Mouse (Mus musculus): ENCODE results near the gene Dchs2.

Dchs2 gene

DNA sequence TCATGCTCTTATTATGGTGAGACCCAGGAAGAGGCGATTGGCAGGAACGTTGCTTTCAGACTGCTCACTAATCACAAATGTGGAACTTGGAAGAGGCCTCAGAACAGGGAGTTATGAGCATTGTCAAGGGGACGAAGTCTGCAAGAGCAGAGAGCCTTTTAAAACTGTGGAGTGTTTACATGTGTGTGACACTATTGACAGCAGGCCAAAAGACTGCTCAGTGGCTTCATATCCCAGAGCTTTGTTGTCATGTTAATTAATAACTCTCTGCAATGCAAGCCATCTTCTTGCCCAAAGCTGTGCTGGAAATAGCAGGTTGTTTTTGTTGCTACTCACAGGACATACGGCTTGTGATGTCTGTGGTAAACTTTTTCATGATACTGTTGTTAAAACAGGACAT lies 27.9 kb downstream of the Dchs2 start:
- no peak for DNase-seq (ENCODE audit: low spot score)

DNA sequence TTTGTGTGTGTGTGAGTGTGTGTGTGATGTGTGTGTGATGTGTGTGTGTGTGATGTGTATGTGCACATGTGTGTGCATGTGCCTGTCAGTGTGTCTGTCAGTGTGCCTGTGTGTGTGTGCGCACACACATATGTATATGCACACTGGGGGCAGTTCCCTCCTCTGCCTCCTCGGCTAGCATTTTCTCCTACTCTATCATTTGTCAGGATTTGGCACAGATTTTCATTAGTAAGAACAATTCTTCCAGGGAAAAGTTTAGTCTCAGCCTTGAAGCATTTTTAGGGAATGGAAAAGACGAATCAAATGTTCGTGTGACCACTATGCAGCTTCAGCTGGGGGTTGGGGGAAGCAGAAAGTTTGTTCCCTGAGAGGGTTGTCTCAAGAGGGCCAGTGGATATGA lies 28.4 kb downstream of the Dchs2 start:
- DNase-seq (ENCODE audit: low spot score), result no peak

DNA sequence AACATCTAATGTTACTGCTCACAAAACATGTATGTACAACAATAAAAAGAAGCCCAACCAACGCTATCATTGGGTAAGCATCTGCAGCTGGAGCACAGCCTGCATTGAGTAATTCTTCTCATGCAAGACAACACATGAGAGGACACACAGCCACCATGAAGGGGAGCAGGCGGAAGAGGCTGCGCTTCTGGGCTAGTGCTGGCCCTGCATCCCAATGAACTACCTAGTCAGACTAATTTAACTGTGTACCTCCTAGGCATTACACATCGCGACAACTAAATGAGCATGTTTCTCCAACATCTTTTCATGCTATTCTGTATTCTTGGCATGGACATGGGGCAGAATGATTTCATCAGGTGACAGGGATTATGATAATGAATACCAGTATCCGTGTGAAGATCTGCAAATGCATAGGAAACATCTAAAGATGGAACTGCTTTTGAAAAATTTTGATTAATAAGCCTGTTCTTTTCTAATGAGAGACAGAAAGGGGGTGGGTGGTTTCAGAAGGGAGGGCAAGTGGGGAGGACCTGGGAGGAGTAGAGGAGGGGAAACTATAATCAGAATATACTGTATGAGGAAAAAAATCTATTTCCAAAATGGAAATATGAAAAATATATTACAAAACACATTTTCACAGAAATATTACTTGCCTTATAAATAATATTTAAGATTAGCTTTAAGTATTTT lies 33.9 kb downstream of the Dchs2 start:
- DNase-seq (ENCODE audit: low spot score), result no peak

DNA sequence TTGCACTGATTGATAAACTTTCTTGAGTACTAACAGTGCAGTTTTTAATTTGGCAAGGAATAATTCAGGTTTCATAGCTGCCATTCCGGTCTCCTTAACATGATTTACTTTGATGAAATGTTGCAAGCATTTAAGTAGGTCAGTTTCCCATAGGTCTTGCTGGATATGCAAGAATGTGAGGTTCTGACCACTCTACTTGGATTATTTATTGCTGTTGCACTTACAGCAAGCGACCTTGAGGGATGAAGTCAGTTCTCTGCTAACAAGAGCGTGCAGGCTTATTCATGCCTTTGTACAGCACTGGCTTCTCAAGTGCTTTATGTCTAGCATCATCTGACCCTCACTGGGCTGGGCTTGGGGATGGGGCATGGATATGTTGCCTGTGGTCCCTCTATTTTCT lies 35.9 kb downstream of the Dchs2 start:
- DNase-seq (ENCODE audit: low spot score), result no peak

DNA sequence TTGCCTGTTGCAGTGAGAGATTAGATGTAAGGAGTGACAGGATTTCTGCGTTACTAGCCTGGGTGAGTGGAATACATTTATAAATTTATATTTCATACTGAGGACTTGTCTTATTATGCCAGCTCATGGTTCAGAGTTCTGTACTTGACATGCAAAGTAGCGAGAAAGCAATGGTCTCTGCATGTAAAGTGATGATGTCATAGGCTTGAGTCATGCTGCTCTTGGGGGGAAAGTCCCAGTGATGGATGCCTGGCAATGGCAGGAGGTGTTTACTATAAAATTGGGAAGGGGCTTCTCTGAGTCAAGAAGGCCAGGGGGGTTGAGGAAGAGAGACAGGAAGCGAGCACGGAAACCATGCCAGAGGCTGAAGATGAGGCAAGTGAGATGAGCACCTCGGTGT lies 57.8 kb downstream of the Dchs2 start:
- DNase-seq (ENCODE audit: low spot score), result no peak

DNA sequence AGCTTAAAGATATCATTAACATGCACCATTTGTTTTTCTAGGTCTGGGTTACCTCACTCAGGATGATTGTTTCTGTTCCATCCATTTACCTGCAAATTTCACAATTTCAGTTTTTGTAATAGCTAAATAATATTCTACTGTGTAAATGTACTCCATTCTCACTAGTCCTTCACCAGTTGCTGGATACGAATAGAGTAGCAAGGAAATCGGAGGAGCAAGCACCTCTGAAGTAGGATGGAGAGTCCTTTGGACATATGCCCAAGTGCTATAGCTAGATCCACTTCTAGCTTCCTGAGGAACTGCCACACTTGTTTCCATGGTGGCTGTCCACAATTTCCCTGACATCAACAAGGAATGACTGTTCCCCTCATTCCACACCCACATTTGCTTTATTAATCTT lies 63.5 kb downstream of the Dchs2 start:
- no peak for DNase-seq (ENCODE audit: low spot score)

DNA sequence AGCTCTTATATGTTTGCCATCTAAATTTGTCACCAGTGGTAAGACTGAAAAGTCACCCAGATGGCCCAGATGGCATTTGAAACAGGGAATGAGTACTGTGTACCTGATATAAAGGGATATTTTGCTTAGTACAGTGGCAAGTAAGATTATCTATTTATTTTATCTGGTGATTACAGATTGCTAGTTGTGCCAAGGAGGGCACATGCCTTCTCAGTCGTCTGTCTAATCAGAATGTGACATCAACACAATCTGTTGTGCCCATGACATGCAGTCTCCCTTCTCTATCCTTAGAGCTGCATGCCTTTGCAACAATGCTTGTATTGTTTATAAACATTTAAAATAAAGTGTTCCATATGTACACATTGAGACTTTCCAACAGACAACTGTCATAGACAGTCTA lies 64.7 kb downstream of the Dchs2 start:
- no peak for DNase-seq (ENCODE audit: low spot score)

DNA sequence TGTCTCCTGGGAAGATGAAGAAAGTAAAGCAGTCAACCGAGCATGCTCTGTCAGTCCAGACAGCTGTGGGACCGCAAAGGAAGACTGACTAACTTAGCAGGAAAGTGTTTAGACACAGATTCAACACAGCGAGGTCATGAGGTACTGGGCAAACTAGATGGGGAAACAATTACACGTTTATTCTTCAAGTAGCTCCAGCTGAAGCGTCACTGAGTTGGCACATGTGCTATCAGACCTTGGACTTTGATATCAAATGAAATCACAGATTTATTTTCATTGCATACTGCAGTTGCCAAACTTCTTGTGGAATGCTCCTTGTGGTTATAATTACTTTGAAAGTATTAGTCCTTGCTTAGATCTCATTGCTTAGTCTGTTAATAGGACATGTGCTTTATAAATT lies 67.2 kb downstream of the Dchs2 start:
- DNase-seq (ENCODE audit: low spot score), result no peak

DNA sequence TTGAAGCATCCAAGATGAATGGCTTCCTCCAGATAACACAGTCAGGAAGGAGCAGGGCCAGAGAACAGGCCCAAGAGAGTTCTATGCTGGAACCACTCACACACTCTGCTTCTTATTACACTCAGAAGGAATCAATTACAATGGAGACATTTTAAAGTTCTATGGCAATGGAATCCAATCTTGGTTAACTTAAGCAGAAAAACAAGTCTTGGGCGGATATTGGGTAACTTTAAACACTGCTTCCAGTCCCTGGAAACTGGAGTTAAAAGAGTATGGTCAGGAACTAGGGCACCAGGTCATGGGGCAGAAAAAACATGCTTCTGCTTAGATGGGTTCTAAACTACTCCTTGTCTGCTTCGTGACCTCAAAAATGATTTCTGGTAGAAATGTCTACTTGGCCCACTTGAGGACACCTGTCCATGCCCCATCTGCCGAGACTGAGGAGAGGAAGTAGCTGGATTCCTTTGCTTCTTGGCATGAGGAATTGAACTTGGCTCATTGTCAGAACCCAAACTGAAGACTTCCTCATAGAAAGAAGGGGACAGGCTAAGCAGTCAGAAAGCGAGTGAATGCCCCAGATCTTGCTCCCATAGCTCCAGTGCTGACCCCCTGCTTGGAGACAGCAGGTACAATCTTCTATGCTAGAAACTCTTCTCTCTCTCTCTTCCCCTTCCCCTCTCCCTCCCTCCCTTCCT lies 73.7 kb downstream of the Dchs2 start:
- no peak for DNase-seq (ENCODE audit: low spot score)

DNA sequence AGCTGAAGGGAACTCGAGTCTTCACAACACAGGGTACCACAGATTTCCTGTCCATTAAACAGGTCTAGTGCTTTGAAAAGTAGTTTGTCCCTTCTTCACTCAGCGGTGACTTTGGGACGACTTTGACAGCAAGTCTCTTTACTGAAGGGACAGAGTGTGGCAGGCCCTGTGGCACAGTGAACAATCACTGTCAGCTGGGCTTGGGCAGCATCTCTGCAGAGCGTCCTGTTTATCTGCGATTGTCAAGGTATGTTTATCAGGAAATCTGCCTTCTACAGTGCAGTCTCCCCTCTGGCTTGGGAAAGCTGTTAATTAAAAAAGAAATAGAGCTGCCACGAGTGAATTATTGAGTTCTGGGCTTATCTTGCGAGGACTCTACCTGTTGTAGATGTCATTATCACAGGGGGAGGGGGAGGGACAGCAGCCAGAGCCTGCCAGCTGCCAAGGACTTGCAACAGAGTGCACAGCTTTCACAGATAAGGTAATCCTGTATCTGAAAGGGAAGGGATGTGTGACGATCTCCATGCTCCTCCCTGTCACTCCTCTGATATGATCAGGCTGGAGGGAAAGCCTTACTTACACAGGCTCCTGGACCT lies 77.4 kb downstream of the Dchs2 start:
- DNase-seq (ENCODE audit: low spot score), result no peak

DNA sequence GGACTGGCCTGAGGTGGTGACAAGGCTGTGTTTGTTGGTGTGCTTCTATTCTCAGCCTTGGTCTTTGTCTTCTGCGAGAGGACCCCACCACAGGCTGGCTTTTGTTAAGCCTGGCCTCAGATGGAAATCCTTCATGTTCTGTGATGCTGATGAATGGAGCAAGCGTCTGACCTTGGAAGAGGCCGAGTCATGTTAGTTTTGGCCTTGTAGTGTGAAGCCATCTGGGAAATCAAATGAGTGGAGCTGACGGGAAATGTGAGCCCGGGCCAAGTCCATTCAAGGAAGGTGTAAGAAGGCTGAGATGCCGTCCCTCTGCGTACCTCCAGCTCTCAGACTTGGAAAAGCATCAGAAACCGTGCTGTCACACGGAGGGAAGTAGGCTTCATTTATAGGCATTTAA lies 81.9 kb downstream of the Dchs2 start:
- DNase-seq (ENCODE audit: low spot score), result no peak

DNA sequence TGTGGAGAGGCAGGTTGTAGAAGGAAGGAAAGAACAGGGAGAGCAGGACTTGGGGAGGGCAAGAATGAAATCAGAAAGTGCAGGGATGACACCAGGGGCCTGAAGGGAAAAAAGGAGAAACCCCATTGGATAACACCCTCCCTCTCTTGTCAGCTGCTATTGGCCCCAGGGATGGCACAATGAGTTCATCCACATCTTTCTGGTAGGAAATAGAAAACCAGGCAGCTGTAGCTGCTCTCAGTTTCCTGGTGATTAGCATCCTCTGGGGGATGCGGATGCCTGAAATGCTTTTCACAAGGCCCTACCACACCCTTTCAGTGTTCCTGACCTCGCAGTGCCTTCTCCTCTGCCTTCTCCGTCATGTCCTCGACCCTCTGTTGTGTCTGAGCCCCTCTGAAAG lies 82.5 kb downstream of the Dchs2 start:
- DNase-seq (ENCODE audit: low spot score), result no peak

DNA sequence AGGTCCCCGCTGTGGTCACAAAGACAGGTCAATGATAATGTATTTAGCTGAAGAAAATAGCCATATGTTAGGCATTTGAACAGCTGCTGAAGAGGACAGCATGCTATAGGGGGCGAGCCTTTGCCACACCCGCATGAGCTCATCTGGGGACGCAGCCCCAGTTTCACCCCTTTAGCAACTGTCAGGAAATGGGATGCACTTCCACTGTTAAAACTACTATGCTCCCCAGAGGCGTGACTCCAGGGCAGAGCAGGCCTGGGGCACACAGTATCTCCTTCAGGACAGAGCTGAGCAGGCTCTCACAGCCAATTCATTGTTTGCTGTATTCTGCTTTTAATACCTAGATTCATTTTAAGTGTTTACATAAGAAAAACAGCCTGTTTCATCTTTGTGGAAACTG lies 84.2 kb downstream of the Dchs2 start:
- no peak for DNase-seq (ENCODE audit: low spot score)

DNA sequence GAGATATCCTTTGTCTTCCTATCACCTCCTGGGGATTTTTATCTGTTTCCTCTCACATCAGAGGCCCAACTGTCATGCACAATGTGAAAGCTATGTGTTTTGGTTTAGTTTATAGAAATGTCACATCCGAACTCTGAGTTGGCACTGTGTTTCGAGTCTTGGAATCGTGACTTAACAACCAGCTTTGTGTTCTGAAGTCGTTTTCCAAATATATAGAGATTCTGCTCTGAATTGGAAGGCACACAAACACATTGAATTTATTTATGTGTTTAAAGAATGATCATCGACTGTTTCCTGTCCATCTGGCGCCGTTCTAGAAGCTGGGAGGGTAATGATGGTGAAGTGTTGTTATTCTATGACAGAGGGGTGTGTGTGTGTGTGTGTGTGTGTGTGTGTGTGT lies 84.8 kb downstream of the Dchs2 start:
- DNase-seq (ENCODE audit: low spot score), result no peak

DNA sequence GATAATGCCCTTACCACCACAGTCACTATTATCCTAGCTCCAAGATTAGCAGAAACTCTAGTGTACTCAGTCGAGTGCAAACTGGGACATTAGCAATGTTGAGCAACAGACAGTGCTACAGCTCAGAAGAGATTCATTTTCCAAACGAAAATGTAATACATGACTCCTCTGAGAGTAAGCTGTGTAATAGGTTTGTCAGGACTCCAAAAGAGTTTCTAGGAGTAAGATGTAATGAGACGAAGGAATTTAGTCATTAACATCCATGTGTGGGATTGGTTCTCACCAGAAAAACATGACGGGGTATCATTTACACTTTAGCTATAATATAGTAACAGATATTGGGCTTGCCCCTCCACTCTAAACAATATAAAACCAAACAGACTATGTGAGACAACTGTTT lies 90.3 kb downstream of the Dchs2 start:
- no peak for DNase-seq (ENCODE audit: low spot score)

DNA sequence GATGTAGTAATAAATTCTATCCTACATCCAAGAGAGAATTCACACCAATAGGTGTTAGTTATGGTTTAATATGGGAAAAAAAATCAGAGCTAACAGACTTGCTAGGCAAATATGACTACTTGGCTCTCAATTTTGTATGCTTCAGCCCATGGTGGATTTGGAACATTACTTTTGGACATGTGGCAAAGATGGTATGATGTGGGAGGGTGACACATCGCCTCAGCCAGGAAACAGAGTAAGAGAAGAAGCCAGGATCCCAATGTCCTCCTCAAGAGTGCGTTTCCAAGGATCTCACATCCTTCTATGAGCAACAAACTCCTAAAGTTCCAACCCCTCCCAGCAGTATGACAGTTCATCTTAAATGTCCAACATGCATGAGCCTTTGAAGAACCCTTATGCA lies 92.4 kb downstream of the Dchs2 start:
- no peak for DNase-seq (ENCODE audit: low spot score)

DNA sequence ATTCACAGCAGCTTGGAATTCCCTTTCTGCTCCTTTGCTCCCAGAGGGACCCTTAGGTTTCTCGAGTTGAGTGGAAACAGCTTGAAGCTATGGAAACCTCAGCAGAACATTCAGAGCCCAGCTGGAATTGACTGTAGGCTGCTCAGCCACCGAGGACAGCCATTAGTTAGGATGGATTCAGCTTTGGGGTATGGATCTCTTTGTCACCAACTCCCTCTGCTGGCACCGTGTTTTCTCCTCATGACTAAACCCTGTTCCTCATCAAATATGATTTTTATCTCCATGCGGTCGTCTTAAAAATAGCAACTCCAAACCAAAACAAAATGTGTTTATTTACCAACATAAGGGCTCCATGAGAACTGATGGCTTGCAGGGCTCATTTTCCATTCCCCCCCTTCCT lies 94.4 kb downstream of the Dchs2 start:
- no peak for DNase-seq (ENCODE audit: low spot score)

DNA sequence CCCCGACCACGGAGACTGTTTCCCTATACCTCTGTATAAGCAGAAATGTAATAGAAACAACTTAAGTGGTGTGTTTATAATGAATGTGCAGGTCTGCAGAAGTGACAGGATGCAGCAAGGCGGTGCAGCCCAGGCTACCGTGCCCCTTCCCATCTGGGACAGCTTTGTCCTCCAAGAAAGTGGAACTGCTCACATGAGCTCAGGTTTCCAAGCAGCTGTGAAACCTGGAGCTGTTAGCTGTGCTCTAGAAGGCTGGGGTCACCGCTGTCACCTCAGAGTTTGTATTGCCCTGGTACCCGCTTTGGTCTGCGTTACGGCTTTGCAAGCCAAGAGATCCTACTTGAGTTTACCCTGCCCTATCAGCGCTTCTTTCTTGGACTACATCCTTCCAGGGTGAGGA lies 100.6 kb downstream of the Dchs2 start:
- no peak for DNase-seq (ENCODE audit: low spot score)

DNA sequence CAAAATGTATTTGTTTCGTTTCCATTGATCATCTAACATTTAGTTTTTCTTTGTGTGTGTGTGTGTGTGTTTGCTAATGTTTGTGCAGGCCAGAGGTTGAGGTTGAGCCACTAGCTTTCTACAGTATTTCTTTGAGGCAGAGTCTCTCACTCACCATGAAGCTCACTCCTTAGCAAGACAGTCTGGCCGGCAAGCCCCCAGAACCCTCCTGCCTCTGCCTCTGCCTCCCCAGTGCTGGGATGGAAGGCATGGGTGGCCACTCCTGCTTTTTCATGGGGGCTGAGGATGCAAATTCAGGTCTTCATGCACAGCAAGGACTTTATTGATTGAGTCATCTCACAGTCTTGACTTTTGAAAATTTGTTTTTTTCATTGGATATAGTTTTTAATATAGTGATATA lies 102.6 kb downstream of the Dchs2 start:
- DNase-seq (ENCODE audit: low spot score), result no peak

DNA sequence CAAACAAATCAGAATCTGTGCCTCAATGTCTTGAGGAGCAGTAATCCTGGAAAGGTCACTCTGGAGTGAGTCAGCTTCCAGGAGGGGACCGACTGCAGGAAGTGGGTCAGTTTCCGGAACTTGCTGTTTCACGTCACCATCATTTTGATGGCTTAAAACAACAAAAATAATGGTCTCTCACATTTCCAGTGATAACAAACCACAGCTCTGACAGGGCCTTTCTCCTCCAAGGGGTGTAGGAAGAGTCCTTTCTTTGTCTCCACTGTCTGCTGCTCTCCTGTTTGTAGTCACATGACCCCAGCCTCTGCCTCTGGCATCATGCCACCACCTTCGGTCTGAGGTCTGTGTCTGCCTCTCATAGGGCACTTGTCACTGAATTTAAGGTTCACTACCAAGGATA lies 106.7 kb downstream of the Dchs2 start:
- no peak for DNase-seq (ENCODE audit: low spot score)

DNA sequence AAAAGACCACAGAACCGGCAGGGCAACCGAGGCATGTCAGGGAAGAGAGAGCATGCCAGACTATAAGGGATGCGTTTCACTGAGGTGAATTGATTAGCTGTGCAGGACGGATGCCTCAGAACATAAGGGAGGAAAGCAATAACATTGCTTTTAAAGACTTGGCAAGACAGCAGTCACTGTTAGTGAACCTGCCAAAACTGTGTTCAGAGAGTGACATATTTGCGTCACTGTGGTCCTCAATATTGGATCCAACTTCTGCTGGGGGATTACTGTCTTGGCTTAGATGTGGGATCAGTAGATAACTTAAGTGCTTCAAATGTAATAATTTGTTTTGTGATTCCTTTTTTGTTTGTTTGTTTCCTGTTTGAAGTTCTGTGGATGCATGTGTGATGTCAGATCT lies 107.3 kb downstream of the Dchs2 start:
- no peak for DNase-seq (ENCODE audit: low spot score)

DNA sequence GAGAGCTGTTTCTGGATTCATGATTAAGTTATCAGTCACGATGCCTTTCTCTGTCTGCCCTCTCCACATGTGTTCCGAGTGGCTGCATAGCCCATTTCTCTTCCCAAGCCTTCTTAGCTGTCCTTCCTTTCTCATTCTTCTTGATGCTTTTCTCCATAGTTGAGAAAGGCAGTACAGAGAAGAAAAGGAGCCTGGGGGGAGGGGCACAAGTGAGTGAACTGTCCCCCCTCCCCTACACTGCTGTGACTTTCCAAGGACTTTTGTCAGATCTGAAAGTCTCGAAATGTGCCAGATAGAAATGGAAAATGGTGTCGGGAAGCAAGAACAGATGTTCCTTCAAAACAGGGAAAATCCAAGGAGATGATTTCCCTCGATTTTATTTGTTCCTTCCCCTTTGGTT lies 118.8 kb downstream of the Dchs2 start:
- DNase-seq (ENCODE audit: low spot score), result no peak

DNA sequence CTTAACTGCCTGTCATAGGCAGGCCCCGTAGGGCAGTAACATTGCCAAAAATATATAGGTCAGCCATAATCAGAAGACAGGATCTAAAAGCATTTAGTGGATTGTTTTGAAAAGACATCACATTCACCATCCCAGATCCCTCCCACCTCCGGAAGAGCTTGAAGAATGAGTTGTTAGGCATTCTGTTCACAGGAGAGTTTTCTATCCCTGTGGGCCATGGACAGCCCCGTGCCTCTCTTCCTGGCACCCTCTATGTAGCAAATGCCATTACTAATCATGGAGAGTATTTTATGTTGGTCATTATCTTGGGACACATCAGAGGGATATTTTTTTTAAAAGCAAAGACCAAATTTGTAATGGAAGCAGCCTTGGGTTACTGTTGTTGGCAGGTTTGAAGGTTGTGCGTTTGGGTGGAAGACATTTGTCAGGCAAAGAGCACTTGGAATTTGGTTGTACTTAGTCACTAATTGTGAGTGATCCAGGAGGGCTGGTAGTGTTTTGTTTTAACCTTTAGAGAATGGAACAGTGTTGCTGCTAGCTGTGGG lies 122.3 kb downstream of the Dchs2 start:
- no peak for DNase-seq (ENCODE audit: low spot score)

DNA sequence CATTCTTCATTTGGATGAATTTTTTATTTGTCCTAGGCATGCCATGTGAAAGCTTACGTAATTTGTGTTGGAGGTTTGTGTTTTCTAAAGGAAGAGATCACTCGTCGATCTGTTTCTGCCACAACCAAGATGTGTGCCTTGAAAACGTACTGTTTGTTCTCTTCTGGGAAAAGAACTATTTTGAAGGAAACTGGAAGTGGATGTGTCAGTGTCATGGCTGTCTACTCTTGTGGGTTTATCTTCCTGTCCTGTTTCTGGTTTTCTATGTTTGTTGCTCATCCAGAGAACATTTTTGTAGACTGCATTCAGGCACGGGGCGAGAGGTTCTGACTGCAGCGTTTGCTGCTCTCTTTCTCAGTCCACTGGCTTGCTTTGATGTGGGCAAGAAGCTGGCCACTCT lies 124.2 kb downstream of the Dchs2 start:
- no peak for DNase-seq (ENCODE audit: low spot score)
